Mouse (Mus musculus) hindbrain, embryonic 14.5 days (tissue): Measurements from ENCODE around the gene Tnnt3. TPM values are rescaled to one million over a fixed set of nuclear protein-coding genes. Genes with fewer than 3 reads are reported as not detected.

Experiments
- ATAC-seq: fragments of 200-750 bp; cut with Nextera tagmentation; 2 replicates; pipeline ENCODE4 v1.8.0; 2017; ENCODE audit warnings: moderate number of reproducible peaks, mild to moderate bottlenecking, moderate TSS enrichment, moderate library complexity; ENCODE audit not compliant: low FRiP score
- DNase-seq: peaks from one replicate; pipeline ENCODE4 v3.0.0-alpha.2; 2015; ENCODE audit warnings: low spot score
- H3K27ac ChIP-seq: fragments of 300-500 bp; sonication (generic); 2 replicates; pipeline ENCODE4 v1.5.1; 2014; ENCODE audit warnings: mild to moderate bottlenecking, moderate library complexity
- H3K27me3 ChIP-seq: fragments of 300-500 bp; sonication (generic); 2 replicates; pipeline ENCODE4 v1.6.1; 2014; ENCODE audit warnings: mild to moderate bottlenecking, low read length, mixed read lengths; ENCODE audit not compliant: control insufficient read depth, insufficient read depth
- H3K36me3 ChIP-seq: fragments of 300-500 bp; sonication (generic); replicated peaks from 2 replicates; pipeline ENCODE4 v1.6.1; 2014; ENCODE audit not compliant: control insufficient read depth, insufficient read depth
- H3K4me1 ChIP-seq: fragments of 300-500 bp; sonication (generic); replicated peaks from 2 replicates; pipeline ENCODE4 v1.6.1; 2014; ENCODE audit warnings: antibody characterized with exemption, low read length, mixed read lengths; ENCODE audit not compliant: control insufficient read depth, insufficient read depth
- H3K4me2 ChIP-seq: fragments of 300-500 bp; sonication (generic); replicated peaks from 2 replicates; pipeline ENCODE4 v1.6.1; 2014; ENCODE audit warnings: mild to moderate bottlenecking, moderate library complexity
- H3K4me3 ChIP-seq: fragments of 300-500 bp; sonication (generic); replicated peaks from 2 replicates; pipeline ENCODE4 v1.5.1; 2014; ENCODE audit warnings: mild to moderate bottlenecking, low read length
- H3K9ac ChIP-seq: fragments of 300-500 bp; sonication (generic); 2 replicates; pipeline ENCODE4 v1.6.1; 2014
- H3K9me3 ChIP-seq: fragments of 300-500 bp; sonication (generic); 2 replicates; pipeline ENCODE4 v1.6.1; 2016; ENCODE audit warnings: low read length; ENCODE audit not compliant: control insufficient read depth
- WGBS: fragments of 180-500 bp; shearing (Covaris S2); extraction: QIAGEN DNeasy Blood & Tissue Kit; methylation state at CpG from one replicate; pipeline ENCODE4 v1.1.7; 2014; 5-methylcytosine and 5-hydroxymethylcytosine counted together
- polyA plus RNA-seq: library from polyadenylated mRNA; unstranded; fragments of >200 nt; fragmentation: Nextera tagmentation; extraction: Ambion mirVana; gene quantifications from 2 replicates; pipeline ENCODE4 v1.2.1, GENCODE M21; 2014

Tnnt3 gene
- polyA plus RNA-seq, 1 experiment from 2014 or later: 1.6 TPM

DNA sequence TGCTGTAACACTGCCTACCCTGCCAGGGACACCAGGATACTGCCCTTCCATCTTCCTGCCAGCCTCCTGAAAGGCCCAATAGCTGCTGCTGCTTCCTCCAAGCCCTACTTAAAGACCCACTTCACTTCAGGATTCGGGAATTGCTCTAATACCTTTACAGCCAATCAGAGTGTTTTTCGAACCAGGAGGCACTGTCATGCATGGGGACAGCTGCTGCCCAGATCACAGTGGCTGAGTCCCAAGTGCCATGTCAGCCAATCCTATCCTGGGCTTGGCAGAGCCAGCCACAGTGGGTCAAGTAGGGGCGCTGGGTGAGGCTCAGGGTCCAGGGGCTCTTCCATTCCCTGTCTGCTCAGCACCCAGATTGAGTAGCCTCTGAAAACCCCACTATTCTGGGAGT, 2.5 kb upstream of the Tnnt3 start:
- Histone ChIP-seq H3K4me1 (no peaks in the 10 kb centered on the region), H3K9me3 (no peaks in the 10 kb centered on the region), H3K27ac (no peak overlapping the region), H3K36me3 (no peaks in the 10 kb centered on the region), H3K4me3 (no peak overlapping the region), H3K4me2 (no peak overlapping the region), H3K27me3 (no peaks in the 10 kb centered on the region), H3K9ac (no peak overlapping the region)
- ATAC-seq: no peak
- no peak for DNase-seq
- 81% methylated on average over 3 of the region's 3 CpGs for WGBS

DNA sequence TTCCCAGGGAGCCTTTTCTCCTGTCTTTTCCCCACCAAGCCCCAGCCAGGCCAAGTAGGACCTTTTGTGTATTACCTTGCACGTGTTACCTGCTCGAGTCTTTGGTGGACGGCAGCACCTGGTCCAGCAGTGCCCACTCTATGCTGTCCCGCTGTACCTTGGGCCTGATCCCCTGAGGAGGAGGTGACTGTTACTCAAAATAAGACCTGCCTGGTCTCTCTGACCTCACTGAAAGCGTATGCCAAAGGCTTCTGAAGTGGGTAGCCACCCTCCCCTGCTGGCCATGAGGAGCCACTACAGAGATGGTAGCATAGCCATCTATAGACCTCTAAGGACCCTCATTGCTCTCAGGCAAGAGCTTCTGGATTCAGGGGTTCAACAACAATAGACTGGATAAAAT, 1.8 kb upstream of the Tnnt3 start:
- no peak overlapping the region for H3K4me2 ChIP-seq
- H3K9ac ChIP-seq: no peak overlapping the region
- WGBS: 80% methylated on average over 5 of the region's 5 CpGs
- H3K27ac ChIP-seq: no peak overlapping the region
- no peaks in the 10 kb centered on the region for H3K9me3 ChIP-seq
- ATAC-seq (no peak), DNase-seq (no peak)
- no peaks in the 10 kb centered on the region for H3K4me1 ChIP-seq
- no peaks in the 10 kb centered on the region for H3K36me3 ChIP-seq
- no peaks in the 10 kb centered on the region for H3K27me3 ChIP-seq
- H3K4me3 ChIP-seq: no peak overlapping the region

DNA sequence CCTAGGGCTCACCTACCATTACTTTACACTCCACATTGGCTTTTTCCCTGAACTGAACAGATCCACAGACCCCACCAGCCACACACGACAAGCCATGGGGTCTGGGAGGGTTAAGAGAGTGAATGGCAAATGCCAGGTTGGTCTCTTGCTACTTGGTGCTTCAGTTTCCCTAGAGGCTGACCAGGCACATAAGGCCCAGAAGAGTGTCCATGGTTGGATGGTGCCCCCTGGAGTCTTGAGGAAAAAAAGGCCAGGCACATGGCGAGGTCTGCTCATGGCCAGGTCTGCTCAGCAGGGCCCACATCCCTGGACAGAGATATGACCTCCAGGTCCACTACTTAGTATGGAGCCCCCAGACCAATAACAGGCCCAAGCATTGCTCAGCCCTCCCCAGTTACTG, 861 bp upstream of the Tnnt3 start:
- Histone ChIP-seq H3K4me3 (no peak overlapping the region), H3K4me1 (no peaks in the 10 kb centered on the region), H3K9me3 (no peaks in the 10 kb centered on the region), H3K27me3 (no peaks in the 10 kb centered on the region), H3K9ac (no peak overlapping the region), H3K27ac (no peak overlapping the region), H3K4me2 (no peak overlapping the region), H3K36me3 (no peaks in the 10 kb centered on the region)
- ATAC-seq: no peak
- WGBS: 91% methylated on average over 2 of the region's 2 CpGs
- DNase-seq: no peak

DNA sequence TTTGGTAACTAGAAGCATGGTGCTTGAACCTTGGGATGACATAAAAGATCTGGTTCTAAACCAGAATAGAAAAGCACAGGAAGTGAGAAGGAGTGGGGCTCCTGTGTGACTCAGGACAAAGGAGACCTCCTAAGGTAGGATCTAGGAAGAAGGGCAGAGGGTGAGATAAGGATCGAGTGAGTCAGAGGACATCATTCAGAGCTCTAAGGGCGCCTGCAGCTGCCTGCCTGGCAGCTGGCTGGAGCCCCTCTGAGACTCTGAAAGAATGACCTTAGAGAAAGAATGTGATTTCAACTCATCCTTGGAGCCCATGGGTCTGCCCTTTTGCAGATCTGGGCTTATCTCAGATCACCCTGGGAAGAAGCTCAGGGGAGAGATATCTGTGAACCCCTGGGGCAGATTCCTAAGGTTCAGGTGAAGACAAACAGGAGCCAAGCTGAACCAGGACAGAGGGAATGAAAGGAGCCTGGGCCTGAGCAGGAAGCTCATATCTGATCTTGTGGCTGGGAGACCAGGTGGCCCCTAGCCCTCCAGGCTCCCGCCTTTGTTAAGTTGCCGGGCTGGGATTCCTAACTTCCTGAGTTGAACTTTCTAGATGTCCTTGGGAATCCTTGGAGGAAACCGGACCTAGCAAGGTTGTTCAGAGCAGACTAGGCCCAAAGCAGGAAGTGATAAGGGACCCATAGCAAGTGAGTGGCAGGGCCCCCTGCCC, 530 bp downstream of the Tnnt3 start:
- 81% methylated on average over 5 of the region's 5 CpGs for WGBS
- Histone ChIP-seq H3K36me3 (no peaks in the 10 kb centered on the region), H3K4me1 (no peaks in the 10 kb centered on the region), H3K9ac (no peak overlapping the region), H3K27me3 (no peaks in the 10 kb centered on the region), H3K27ac (no peak overlapping the region), H3K4me3 (no peak overlapping the region), H3K9me3 (no peaks in the 10 kb centered on the region), H3K4me2 (no peak overlapping the region)
- DNase-seq (no peak), ATAC-seq (no peak)

DNA sequence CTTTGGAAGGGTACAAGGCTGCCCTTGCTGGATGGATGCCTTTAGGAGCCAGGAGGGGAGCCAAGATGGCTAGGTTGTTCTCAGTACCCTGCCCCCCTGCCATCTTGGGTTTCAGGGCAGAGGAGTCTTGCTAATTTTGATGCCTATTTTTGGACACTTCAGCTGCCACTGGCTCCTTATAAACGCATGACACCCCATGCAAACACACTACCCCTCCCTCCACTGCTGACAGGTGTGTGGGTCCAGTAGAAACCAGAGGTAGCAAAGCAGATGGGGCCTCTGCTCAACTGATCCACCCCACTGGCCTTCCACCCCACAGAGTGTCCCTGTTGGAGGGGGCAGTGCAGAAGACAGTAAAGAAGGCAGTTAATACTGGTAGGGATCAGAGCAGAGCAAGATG, 1.4 kb downstream of the Tnnt3 start:
- Histone ChIP-seq H3K9ac (no peak overlapping the region), H3K4me3 (no peak overlapping the region), H3K9me3 (no peaks in the 10 kb centered on the region), H3K4me2 (no peak overlapping the region), H3K27ac (no peak overlapping the region), H3K4me1 (no peaks in the 10 kb centered on the region), H3K27me3 (no peaks in the 10 kb centered on the region), H3K36me3 (no peaks in the 10 kb centered on the region)
- 100% methylated on average over 1 of the region's 1 CpGs for WGBS
- DNase-seq (no peak), ATAC-seq (no peak)

DNA sequence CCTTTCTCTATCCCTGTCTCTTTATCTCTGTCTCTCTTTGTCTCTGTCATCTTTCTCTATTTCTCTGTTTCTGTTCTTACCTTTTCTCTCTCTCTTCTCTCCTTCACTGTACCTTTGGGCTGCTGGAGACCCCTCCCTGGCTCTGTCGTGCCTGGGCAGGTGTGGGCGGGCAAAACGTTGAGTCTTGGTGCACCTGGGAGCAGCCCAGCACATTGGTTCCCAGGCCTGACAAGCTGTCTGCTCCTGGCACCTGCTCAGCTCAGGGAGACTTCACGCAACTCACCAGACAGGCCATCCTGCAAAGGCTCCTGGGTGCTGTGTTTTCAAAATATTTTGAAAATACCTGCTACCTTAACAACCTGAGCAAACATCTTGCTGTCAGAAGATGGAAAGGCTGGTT, 4.6 kb downstream of the Tnnt3 start:
- WGBS: 88% methylated on average over 4 of the region's 4 CpGs
- Histone ChIP-seq H3K9ac (no peak overlapping the region), H3K4me3 (no peak overlapping the region), H3K27me3 (no peaks in the 10 kb centered on the region), H3K4me1 (peaks cover 13% of the 10 kb centered on the region), H3K27ac (no peak overlapping the region), H3K9me3 (no peaks in the 10 kb centered on the region), H3K4me2 (no peak overlapping the region), H3K36me3 (no peaks in the 10 kb centered on the region)
- DNase-seq (no peak), ATAC-seq (no peak)

DNA sequence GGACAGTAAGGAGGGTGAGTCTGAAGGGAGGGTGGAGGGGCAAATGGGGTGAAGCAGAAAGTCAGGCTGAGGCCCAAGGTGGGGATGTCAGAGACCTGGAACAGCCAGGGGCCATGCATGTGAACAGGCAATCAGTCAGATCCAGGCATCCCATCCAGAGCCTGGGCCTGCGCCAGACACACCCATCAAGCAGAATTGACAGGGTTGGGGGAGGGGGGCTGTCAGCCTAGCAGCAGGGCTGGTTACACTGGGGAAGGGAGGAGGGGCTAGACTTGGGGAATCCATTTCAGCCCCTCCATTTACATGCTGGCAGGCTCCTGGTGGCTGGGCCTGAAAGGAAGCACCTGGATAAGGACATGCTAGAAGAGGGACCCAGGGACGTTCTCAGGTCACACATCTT, 7.3 kb downstream of the Tnnt3 start:
- WGBS: 27% methylated on average over 2 of the region's 2 CpGs
- H3K4me2 ChIP-seq: no peak overlapping the region
- no peaks in the 10 kb centered on the region for H3K27me3 ChIP-seq
- peaks cover 20% of the 10 kb centered on the region for H3K4me1 ChIP-seq
- H3K4me3 ChIP-seq: no peak overlapping the region
- no peak overlapping the region for H3K9ac ChIP-seq
- ATAC-seq (peak; percentile 38; the same call in 1 of the 2 replicates), DNase-seq (no peak)
- H3K27ac ChIP-seq: no peak overlapping the region
- H3K9me3 ChIP-seq: no peaks in the 10 kb centered on the region
- H3K36me3 ChIP-seq: no peaks in the 10 kb centered on the region

DNA sequence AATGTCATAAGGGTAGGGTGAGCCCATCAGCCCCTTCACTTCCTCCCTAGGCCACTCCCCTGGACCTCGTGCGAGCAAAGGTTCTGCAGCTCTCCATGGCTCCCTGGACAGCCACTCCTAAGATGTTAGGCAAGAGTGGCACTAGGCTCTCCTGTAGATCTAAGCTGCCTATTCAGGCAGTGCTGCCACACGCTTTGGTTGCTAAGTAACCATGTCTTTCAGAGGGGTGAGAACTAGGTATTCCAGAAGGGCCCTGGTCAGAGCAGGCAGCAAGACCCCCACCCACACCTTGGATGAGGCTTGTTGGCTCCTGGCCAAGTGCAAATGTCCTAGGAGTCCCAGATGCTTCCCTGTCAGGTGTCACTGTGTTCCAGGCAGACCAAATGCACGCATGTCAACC, 7.9 kb downstream of the Tnnt3 start:
- Histone ChIP-seq H3K9ac (no peak overlapping the region), H3K4me1 (peaks cover 20% of the 10 kb centered on the region), H3K27me3 (no peaks in the 10 kb centered on the region), H3K4me3 (no peak overlapping the region), H3K36me3 (no peaks in the 10 kb centered on the region), H3K27ac (no peak overlapping the region), H3K4me2 (no peak overlapping the region), H3K9me3 (no peaks in the 10 kb centered on the region)
- ATAC-seq (0 out of 2 replicates have a peak, but pooled peaks have one; percentile 13), DNase-seq (no peak)
- WGBS: 25% methylated on average over 4 of the region's 4 CpGs

DNA sequence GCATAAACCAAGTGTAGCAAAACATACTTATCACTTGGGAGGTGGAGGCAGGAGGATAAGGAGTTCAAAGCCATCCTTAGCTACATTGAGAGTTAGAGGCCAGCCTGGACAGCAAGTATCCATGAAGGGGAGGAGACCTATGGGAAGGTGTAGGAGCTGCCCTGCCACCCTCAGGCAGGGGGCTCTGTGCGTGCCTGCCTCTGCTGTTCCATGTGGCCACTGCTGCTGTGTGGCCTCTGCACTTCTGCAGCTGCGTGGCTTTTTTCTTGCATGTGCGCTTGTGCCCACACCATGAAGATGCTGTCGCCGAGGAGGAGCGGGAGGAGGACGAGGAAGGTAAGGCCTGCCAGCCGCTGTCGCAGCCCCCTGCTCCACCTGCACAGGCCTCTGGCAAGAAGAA, 8.8 kb downstream of the Tnnt3 start:
- no peak overlapping the region for H3K4me3 ChIP-seq

DNA sequence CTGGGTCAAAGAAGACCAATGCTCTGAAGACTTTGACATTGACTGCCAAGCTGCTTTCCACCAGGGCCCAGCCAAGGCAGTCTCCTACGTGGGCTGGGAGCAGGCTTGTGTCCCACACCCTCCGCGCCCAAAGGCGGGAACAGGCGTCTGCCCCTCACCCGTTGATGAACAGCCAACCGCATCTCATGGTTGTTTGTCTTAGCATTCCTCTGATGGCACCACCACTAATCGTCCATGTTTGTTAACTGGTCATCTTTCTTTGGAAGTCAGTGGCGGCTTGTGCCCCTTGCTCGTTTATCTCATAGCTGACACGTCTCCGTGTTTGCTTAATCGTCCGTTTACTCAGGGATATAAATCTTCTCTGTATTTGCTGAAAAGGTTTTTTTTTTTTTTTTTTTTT, 10.9 kb downstream of the Tnnt3 start:
- WGBS: 25% methylated on average over 14 of the region's 14 CpGs
- H3K27me3 ChIP-seq: no peaks in the 10 kb centered on the region
- DNase-seq (no peak), ATAC-seq (no peak)
- no peaks in the 10 kb centered on the region for H3K36me3 ChIP-seq
- H3K4me3 ChIP-seq: no peak overlapping the region
- H3K4me2 ChIP-seq: no peak overlapping the region
- peak overlapping the region; percentile 65 for H3K27ac ChIP-seq
- H3K9me3 ChIP-seq: no peaks in the 10 kb centered on the region
- no peak overlapping the region for H3K9ac ChIP-seq
- H3K4me1 ChIP-seq: peaks cover 20% of the 10 kb centered on the region

More for the DNA sequence above, 8.8 kb downstream of the Tnnt3 start:
- H3K4me1 ChIP-seq: peaks cover 20% of the 10 kb centered on the region
- no peak for DNase-seq
- WGBS: 95% methylated on average over 9 of the region's 9 CpGs
- H3K36me3 ChIP-seq: no peaks in the 10 kb centered on the region
- H3K4me2 ChIP-seq: no peak overlapping the region
- no peak overlapping the region for H3K9ac ChIP-seq
- no peak for ATAC-seq
- no peak overlapping the region for H3K27ac ChIP-seq
- H3K27me3 ChIP-seq: no peaks in the 10 kb centered on the region
- no peaks in the 10 kb centered on the region for H3K9me3 ChIP-seq
